Comparison of ENCODE assay signal across 16 mouse cellular contexts in the genomic region with DNA sequence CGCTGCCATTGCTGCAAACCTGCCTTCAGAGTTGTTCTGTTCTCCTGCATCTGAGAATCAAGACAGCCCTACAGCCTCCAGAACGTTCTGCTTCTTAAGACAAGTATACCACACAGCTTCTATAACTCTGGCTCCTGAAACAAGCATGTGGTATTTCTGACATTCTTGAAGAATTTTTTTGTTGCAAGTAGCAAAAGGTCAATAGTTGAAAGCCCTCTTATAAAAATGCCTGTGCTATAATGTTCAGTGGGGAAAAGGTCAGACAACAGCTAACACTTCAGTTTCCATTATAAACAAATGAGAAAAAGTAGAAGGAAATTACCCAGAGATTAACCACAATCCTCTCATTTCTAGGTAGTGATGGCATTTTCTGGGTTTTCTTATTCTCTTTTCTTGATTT.
"Had no signal": no experiment of that assay in that cellular context is flagged by ENCODE, and none has a peak within 500 bp of the region (broad histone marks: within the 10 kb centered on the region; RNA-seq: fewer than 3 reads in every experiment).

No protein-coding gene starts in this region.

- H3K27ac ChIP-seq: neural tube, embryonic 13.5 days; neural tube, embryonic 15.5 days; stomach, embryonic 15.5 days; stomach, postnatal 0 days had no signal

- H3K9me3 ChIP-seq: neural tube, embryonic 13.5 days; neural tube, embryonic 15.5 days; stomach, embryonic 15.5 days had no signal

- H3K4me2 ChIP-seq: neural tube, embryonic 13.5 days; neural tube, embryonic 15.5 days; stomach, embryonic 15.5 days had no signal

- H3K4me1 ChIP-seq: neural tube, embryonic 13.5 days; neural tube, embryonic 15.5 days; stomach, embryonic 15.5 days had no signal

- H3K9ac ChIP-seq: neural tube, embryonic 13.5 days; neural tube, embryonic 15.5 days; stomach, embryonic 15.5 days had no signal

- DNase-seq: retina, postnatal 1 day; right cerebral cortex, adult 18-20 months; right cerebral cortex, postnatal 14 days; right cerebral cortex, postnatal 25 days; right cerebral cortex, postnatal 4 days; spleen, adult 18-20 months; thymus, adult 18-20 months; thymus, adult 2 months; thymus, postnatal 14 days; thymus, postnatal 25 days; thymus, postnatal 36 days; thymus, postnatal 4 days had no signal

- H3K27me3 ChIP-seq: neural tube, embryonic 13.5 days; neural tube, embryonic 15.5 days; stomach, embryonic 15.5 days had no signal

- H3K4me3 ChIP-seq: neural tube, embryonic 13.5 days; neural tube, embryonic 15.5 days; stomach, embryonic 15.5 days had no signal

- H3K36me3 ChIP-seq: neural tube, embryonic 13.5 days; neural tube, embryonic 15.5 days; stomach, embryonic 15.5 days had no signal
